ENCODE assay signal across 9 mouse cellular contexts in genomic region chr5:118773866-118774265, GRCm38 (mm10).
DNase-seq lines count a peak whose midpoint lies in the region; ATAC-seq and TF ChIP-seq lines count a peak whose summit lies in the region.
"Had no signal": no experiment of that assay in that cellular context is flagged by ENCODE, and none has a peak within 500 bp of the region (broad histone marks: within the 10 kb centered on the region; RNA-seq: fewer than 3 reads in every experiment).

No protein-coding gene starts in this region.

- H3K36me3 ChIP-seq in C2C12 (ENCODE audit: control insufficient read depth, insufficient read depth) = no peaks in the 10 kb centered on the region
- H3K36me3 ChIP-seq in hindbrain, embryonic 15.5 days = no peaks in the 10 kb centered on the region
- H3K36me3 ChIP-seq: liver, embryonic 13.5 days had no signal

- peaks cover 6% of the 10 kb centered on the region for H3K4me1 ChIP-seq in hindbrain, embryonic 15.5 days (replicated peaks)
- H3K4me1 ChIP-seq: liver, embryonic 13.5 days had no signal

- H3K4me3 ChIP-seq in C2C12 (ENCODE audit: insufficient read depth, poor library complexity, severe bottlenecking) = no peak overlapping the region
- no peak overlapping the region for H3K4me3 ChIP-seq in hindbrain, embryonic 15.5 days
- H3K4me3 ChIP-seq: liver, embryonic 13.5 days had no signal

- DNase-seq in kidney, postnatal 14 days = peak; percentile 29
- DNase-seq in kidney, adult 8-10 months = no peak
- peak; percentile 55 for DNase-seq in 416B (ENCODE audit: low read depth)
- DNase-seq in c-Kit-positive CD71-negative TER-119-negative erythroid progenitor cells, embryonic 14.5 days (ENCODE audit: low read depth) = peak; percentile 19
- DNase-seq in thymus, postnatal 25 days = peak; percentile 28
- DNase-seq in kidney, adult 9 months = no peak
- DNase-seq: liver, embryonic 13.5 days had no signal

- H3K4me2 ChIP-seq in hindbrain, embryonic 15.5 days = no peak overlapping the region
- H3K4me2 ChIP-seq: liver, embryonic 13.5 days had no signal

- H3K79me2 ChIP-seq in C2C12 (ENCODE audit: control insufficient read depth, insufficient read depth) = no peaks in the 10 kb centered on the region

- H3K9ac ChIP-seq in hindbrain, embryonic 15.5 days = no peak overlapping the region
- H3K9ac ChIP-seq: liver, embryonic 13.5 days had no signal

- WGBS in hindbrain, embryonic 15.5 days = 36% methylated on average over 3 of the region's 3 CpGs

- no peak overlapping the region for H3ac ChIP-seq in C2C12 (ENCODE audit: control insufficient read depth, insufficient read length, low read depth)

- ATAC-seq in hindbrain, embryonic 15.5 days (ENCODE audit: low FRiP score, low read depth) = peak; percentile 40; the same call in 1 of the 2 replicates

- no peaks in the 10 kb centered on the region for H3K9me3 ChIP-seq in hindbrain, embryonic 15.5 days
- H3K9me3 ChIP-seq: liver, embryonic 13.5 days had no signal

- peak; percentile 46 for TF ChIP-seq CTCF in C2C12 (IDR thresholded peaks at IDR 0.05; ENCODE audit: control insufficient read depth, insufficient read depth, insufficient read length)

- peaks cover 15% of the 10 kb centered on the region for H3K27me3 ChIP-seq in C2C12 (ENCODE audit: control insufficient read depth, insufficient read depth, insufficient read length)
- H3K27me3 ChIP-seq in hindbrain, embryonic 15.5 days = no peaks in the 10 kb centered on the region

- H3K79me3 ChIP-seq in C2C12 (ENCODE audit: low read depth) = no peaks in the 10 kb centered on the region

- H3K27ac ChIP-seq in hindbrain, embryonic 15.5 days (replicated peaks) = no peak overlapping the region
- H3K27ac ChIP-seq: liver, embryonic 13.5 days had no signal

TF ChIP-seq in C2C12, 6 proteins besides CTCF, POLR2A, EP300 and RAD21:
- TF ChIP-seq FOSL1 (IDR thresholded peaks at IDR 0.05; ENCODE audit: insufficient read depth, low read length, poor library complexity, severe bottlenecking) (no peak), USF1 (IDR thresholded peaks at IDR 0.05; ENCODE audit: low read depth) (no peak), MYOD1 (IDR thresholded peaks at IDR 0.05; ENCODE audit: control insufficient read depth, insufficient read length, low read depth) (no peak), CEBPB (IDR thresholded peaks at IDR 0.05; ENCODE audit: low read depth) (no peak), MAX (IDR thresholded peaks at IDR 0.05) (no peak)

Comparison
In these comparisons a context has a peak if more than half of its experiments do, and no peak if none do; other contexts are left out.
1. DNase-seq: peak in kidney, postnatal 14 days (single experiment), 416B (single experiment), c-Kit-positive CD71-negative TER-119-negative erythroid progenitor cells, embryonic 14.5 days (single experiment) and thymus, postnatal 25 days (single experiment); none in kidney, adult 8-10 months (0 of 2) and kidney, adult 9 months (single experiment).